Mouse (Mus musculus) cerebellum, postnatal 36 days (tissue): ENCODE results near the gene Crcp.

Experiments used
- DNase-seq, 2 experiments: peaks; one replicate each; pipeline ENCODE4 v3.0.0; 2021 to 2022; ENCODE audit warnings: mixed read lengths in 2 of 2

Crcp gene

GRCm38 (mm10) chr5:130059413-130060328 is 30.6 kb downstream of the Crcp start:
- DNase-seq: no peak

DNA sequence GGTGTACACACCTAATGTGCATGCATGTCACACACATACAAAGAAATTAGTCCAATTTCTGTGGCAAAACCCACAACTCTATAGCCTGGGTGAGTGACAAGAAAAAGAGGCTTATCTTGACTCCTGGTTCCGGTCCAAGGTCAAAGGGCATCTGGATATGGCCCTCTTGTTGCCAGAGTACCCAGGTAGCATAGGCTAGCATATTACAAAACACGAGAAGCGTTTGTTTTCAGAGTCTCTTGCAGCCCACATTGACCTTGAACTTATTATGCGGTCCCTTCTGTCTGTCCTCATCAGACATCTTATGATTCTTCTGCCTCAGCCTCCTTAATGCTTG is 31.2 kb downstream of the Crcp start:
- DNase-seq: no peak

DNA sequence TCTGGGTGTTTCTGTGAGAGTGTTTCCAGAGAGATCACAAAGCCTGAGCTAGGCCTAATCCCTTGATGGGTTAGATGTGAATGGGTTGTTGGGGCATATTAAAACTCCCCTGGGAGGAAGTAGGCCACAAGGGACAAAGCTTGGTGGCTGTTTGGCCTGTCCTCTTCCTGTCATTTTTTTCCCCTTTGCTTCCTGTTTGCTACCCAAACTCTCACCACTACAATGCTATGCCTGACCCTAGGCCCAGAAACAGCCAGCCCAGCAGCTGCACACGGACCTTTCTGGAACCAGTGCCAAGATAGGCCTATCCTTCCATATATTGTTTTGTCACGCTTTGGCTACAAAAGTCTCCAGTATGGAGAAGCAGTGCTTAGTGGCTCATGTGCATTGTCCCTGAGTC is 33.0 kb downstream of the Crcp start:
- DNase-seq: no peak

DNA sequence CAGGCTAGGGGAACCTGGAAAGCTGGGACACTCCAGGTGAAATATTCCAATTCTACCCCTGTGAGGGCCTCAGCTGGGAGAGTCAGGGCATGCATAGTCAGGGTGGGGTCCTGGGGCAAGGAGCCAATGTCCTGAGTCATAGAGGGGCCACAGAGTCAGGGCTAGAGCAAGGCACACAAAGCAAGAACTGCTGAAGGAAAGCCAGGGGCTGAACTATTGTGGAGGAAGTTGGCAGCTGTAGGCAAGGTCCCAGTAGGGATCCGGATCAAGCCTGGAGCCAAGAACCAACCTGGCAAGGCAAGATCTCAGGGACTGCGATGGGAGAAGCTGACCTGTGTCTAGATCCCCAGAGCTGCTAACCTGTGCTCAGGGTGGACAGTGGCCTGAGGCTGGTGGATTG is 34.7 kb downstream of the Crcp start:
- DNase-seq: peak; percentile 70 to 72

DNA sequence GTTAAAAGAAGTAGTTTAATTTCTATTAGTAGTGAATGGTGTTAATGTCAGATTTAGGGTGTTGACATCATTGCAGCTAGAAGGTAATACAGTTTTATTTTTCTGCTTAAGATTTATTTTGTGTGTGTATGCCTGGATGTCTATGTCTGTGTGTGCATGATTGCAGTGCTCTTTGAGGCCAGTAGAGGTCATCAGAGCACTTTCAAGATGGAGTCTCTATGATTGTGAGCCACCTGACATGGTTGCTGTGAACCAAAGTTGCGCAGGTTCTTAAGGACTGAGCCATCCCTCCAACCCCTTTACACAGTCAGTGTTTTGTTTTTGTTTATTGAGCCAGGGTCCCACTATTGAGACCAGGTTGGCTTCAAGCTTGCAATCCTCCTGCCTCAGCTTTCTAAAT is 36.5 kb downstream of the Crcp start:
- no peak for DNase-seq

- no peak for DNase-seq
These were observed 38.8 kb downstream of the Crcp start for GRCm38 (mm10) chr5:130067841-130068264.

DNA sequence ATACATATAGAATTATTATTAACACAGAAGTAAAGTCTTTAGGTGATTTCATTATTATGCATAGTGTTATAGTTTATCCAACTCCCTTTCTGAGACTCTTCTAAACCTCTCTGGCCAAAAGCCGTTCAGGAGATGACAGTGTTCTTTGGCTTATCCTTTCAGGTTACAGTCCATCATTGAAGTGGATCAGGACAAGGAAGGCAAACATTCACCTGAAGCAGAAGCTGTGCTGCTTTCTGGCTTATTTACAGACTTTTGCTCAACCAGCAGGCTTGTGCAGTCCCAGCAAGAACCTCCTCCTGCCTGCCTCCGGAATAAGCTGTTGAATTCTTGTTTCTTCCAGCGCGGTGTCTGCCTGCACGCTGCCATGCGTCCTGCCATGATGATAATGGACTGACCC is 43.9 kb downstream of the Crcp start, which contains the start of gene Tpst1:
Gene Tpst1, plus strand, starts transcription at position 301 of the 400 bp plus-strand sequence.
- no peak for DNase-seq

DNA sequence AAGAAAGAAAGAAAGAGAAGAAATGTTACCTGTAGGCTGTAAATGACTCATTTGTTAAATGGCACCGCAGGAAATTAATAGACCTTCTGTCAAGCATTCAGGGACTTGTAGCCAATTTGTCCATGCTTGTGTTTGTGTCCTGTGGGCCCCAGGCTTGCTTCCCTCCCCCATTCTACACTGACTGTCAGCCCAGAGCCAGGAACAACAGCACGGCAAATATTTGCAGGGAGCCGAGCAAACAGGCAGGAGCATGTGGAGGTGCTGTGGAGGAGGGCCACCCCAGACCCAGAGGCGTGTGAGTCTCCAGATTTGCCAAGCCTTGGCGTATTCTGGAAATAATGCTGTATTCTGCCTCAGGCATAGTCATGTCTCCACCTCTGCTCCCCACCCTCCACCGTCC is 45.4 kb downstream of the Crcp start:
- peak; percentile 28 to 30 for DNase-seq

GRCm38 (mm10) chr5:130076396-130076795 is 47.3 kb downstream of the Crcp start:
- DNase-seq: peak in 1 of 2 experiments; percentile 41

- no peak for DNase-seq
These were observed 49.2 kb downstream of the Crcp start for GRCm38 (mm10) chr5:130078096-130078833.

DNA sequence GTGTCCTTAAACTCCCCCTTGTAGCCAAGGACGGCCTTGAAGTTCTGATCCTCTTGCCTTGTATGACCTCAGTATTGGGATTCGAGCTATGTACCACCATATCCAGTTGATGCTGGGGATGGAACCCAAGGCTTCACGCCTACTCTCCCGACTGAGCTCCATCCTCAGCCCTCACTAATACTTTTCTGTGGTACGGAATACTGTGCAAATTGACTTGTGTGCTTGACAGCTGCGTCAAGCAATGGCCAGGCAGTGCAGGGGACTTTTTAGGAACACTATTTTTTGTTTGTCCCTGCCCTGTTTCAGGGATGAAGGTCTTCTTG is 49.7 kb downstream of the Crcp start:
- no peak for DNase-seq

- DNase-seq: peak; percentile 95 to 97
These were observed 50.3 kb downstream of the Crcp start for GRCm38 (mm10) chr5:130079202-130080050.

GRCm38 (mm10) chr5:130080051-130080681 is 51.1 kb downstream of the Crcp start:
- no peak for DNase-seq

GRCm38 (mm10) chr5:130081181-130081881 is 52.2 kb downstream of the Crcp start:
- DNase-seq: no peak

GRCm38 (mm10) chr5:130082431-130082830 is 53.3 kb downstream of the Crcp start:
- peak in 1 of 2 experiments; percentile 29 for DNase-seq

- no peak for DNase-seq
These were observed 55.2 kb downstream of the Crcp start for GRCm38 (mm10) chr5:130084271-130084670.

GRCm38 (mm10) chr5:130088008-130088407 is 58.9 kb downstream of the Crcp start:
- DNase-seq: no peak

DNA sequence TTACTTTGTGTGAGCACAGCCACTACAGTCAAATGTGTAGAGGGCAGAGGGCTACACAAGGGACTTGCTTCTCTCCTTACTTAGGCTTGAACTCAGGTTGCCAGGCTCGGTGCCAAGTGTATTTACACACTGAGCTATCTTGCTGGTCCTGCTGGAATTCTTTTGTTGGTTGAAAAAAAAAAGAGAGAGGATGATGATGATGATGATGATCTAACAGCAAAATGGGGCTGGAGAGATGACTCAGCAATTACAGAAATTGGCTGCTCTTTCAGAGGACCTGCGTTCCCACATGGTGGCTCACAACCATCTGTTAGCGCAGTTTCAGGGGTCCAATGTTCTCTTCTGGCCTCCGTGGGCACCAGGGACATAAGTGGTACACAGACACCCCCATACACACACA is 59.5 kb downstream of the Crcp start:
- no peak for DNase-seq

DNA sequence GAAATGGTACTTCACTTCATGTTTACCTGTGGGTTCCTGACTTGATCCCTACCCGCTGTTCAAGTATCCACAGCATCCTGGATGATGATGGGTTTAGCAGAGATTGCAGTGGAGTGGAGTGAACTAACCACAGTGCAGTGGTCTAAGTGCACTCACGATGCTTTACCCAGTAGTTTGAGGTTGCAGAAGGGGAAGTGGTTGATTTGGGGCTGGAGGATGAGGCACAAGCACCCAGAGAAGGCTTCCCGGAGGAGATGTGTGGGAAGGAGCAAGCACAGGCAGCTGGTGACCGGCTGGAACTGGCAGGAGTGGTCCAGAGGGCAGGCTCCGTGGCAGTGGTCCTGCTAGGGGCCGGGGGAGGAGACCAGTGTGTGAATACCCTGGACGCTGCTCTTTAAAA is 60.1 kb downstream of the Crcp start:
- DNase-seq: no peak

DNA sequence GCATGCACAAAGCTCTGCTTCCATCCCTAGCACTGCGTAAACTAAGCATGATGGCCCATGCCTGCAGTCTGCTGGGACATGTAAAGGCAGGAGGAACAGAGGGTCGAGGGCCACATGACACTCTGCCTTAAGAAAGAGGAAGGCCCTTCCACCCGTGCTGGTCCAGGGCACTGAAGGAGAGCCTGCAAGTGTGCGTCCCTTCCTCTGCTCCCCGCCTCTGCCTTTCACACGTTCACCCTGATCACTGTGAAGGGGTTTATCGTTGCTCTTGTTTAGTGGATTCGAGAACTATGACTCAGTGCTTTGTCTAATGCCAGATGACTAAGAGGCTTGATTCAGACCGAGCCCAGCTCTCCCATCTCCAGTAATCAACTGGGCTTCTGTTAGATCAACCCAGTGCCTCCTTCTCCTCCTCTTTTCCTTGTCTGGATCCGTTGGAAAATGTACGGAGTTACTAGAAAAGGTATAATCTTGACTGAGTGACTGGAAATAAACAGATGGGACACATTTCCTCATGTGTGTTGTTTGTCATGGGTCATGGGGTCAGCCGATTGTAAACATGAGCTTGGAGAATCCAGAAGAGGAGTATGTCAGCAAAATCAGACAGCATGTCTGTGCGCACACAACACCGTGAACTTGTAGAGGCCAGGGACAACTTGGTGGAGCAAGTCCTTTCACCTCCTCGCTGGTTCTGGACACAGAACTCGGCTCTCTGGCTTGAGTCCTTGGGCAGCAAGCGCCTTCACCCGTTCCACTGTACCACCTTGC is 60.7 kb downstream of the Crcp start:
- DNase-seq: no peak

- DNase-seq: no peak
These were observed 67.7 kb downstream of the Crcp start for GRCm38 (mm10) chr5:130096754-130097153.
